Mouse (Mus musculus) brain, adult 2 months (tissue): Measurements from ENCODE around the gene Gadd45b.

Experiments used
- DNase-seq: peaks from one replicate; pipeline ENCODE4 v3.0.0; 2011; ENCODE audit warnings: low read depth, low spot score

Gadd45b gene

GRCm38 (mm10) chr10:80909375-80910162, 20.3 kb upstream of the Gadd45b start:
- no peak for DNase-seq

GRCm38 (mm10) chr10:80911354-80911753, 18.5 kb upstream of the Gadd45b start:
- no peak for DNase-seq

GRCm38 (mm10) chr10:80911891-80912290, 18.0 kb upstream of the Gadd45b start:
- DNase-seq: no peak

- DNase-seq: no peak
Observed at GRCm38 (mm10) chr10:80913364-80914011, 16.4 kb upstream of the Gadd45b start.

GRCm38 (mm10) chr10:80914253-80914656, 15.6 kb upstream of the Gadd45b start:
- DNase-seq: peak; percentile 90

- DNase-seq: no peak
Observed at GRCm38 (mm10) chr10:80915260-80915659, 14.6 kb upstream of the Gadd45b start.

GRCm38 (mm10) chr10:80915736-80916135, 14.1 kb upstream of the Gadd45b start:
- no peak for DNase-seq

GRCm38 (mm10) chr10:80917336-80917778, 12.5 kb upstream of the Gadd45b start:
- peak; percentile 56 for DNase-seq

GRCm38 (mm10) chr10:80917779-80918434, 12.0 kb upstream of the Gadd45b start, which contains the start of gene Lmnb2:
TSS of gene Lmnb2 (minus strand) at chr10:80918245.
- DNase-seq: peak; percentile 97

- DNase-seq: no peak
Observed at GRCm38 (mm10) chr10:80921923-80922322, 8.0 kb upstream of the Gadd45b start.

GRCm38 (mm10) chr10:80925472-80925871, 4.4 kb upstream of the Gadd45b start:
- DNase-seq: no peak

GRCm38 (mm10) chr10:80928586-80929298, 1.1 kb upstream of the Gadd45b start:
- peak; percentile 97 for DNase-seq

- peak; percentile 79 for DNase-seq
Observed at GRCm38 (mm10) chr10:80930361-80931152, 684 bp downstream of the Gadd45b start.

GRCm38 (mm10) chr10:80931153-80931671, 1.3 kb downstream of the Gadd45b start:
- DNase-seq: peak; percentile 68

GRCm38 (mm10) chr10:80931695-80932094, 1.8 kb downstream of the Gadd45b start:
- no peak for DNase-seq

- DNase-seq: no peak
Observed at GRCm38 (mm10) chr10:80932206-80932605, 2.3 kb downstream of the Gadd45b start.

GRCm38 (mm10) chr10:80932700-80933420, 3.0 kb downstream of the Gadd45b start:
- DNase-seq: no peak

GRCm38 (mm10) chr10:80933421-80933979, 3.6 kb downstream of the Gadd45b start:
- DNase-seq: no peak

GRCm38 (mm10) chr10:80934136-80934985, 4.5 kb downstream of the Gadd45b start:
- no peak for DNase-seq
